Mouse (Mus musculus): Measurements from ENCODE around the gene Zfp386. TPM values are rescaled to one million over a fixed set of nuclear protein-coding genes. Genes with fewer than 3 reads are reported as not detected.

Gene Zfp386
- polyA plus RNA-seq, 1 experiment from 2014 or later, result 17.8 TPM

DNA sequence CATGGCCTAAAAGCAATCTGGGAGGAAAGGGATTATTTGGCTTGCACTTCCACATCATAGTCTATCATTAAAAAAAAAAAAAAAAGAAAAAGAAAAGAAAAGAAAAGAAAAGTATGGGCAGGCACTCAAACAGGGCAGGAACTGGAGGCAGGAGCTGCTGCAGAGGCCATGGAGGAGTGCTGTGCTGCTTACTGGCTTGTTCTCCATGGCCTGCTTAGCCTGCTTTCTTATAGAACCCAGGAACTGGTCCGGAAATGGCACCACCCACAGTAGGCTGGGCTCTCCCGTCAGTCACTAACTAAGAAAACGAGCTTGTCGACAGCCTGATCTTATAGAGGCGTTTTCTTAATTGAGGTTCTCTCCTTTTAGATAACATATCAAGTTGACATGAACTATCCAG is 2.7 kb upstream of the Zfp386 start:
- H3K4me3 ChIP-seq (ENCODE audit: low read depth, low read length), result no peak overlapping the region
- no peak overlapping the region for H3K4me2 ChIP-seq (replicated peaks; ENCODE audit: low read depth)
- no peak for TF ChIP-seq CTCF (IDR thresholded peaks at IDR 0.05; ENCODE audit: low read depth)
- no peak overlapping the region for H3K9ac ChIP-seq (ENCODE audit: low read depth, low read length)
- H3K4me1 ChIP-seq (replicated peaks; ENCODE audit: control insufficient read depth, insufficient read depth, low read length), result no peaks in the 10 kb centered on the region; the same call in 1 of the 2 replicates
- 0 out of 2 replicates have a peak, but pooled peaks cover under 1% of the 10 kb centered on the region for H3K36me3 ChIP-seq (ENCODE audit: control insufficient read depth, insufficient read depth)
- 79% methylated on average over 5 of the region's 5 CpGs for WGBS
- H3K27me3 ChIP-seq (replicated peaks; ENCODE audit: control insufficient read depth, insufficient read depth, low read length), result no peaks in the 10 kb centered on the region
- no peak overlapping the region for H3K27ac ChIP-seq (ENCODE audit: low read depth, low read length)
- H3K9me3 ChIP-seq (ENCODE audit: control insufficient read depth), result no peaks in the 10 kb centered on the region
- no peak for ATAC-seq

DNA sequence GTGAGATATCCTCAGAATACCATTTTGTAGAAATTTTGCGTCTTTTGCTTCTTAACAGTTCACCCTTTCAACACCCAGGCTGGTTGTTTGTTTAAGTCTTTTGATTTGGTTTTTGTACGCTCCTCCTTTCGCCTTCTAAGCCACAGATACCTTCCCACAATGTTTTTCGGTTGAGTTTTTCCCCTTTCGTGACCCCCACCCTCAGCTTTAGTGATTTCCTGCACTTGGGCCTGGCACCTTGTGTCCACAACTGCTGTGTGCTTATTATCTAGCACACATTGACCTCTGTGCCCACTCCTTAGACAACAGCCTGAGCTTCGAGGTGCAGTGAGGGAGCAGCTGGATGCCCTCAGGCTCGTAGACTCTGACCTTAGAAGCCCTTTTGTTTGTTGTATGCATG is 1.2 kb downstream of the Zfp386 start:
- H3K27me3 ChIP-seq (replicated peaks; ENCODE audit: control insufficient read depth, insufficient read depth, low read length), result no peaks in the 10 kb centered on the region
- H3K4me2 ChIP-seq (replicated peaks; ENCODE audit: low read depth), result peak overlapping the region; percentile 67
- no peaks in the 10 kb centered on the region for H3K9me3 ChIP-seq (ENCODE audit: control insufficient read depth)
- 54% methylated on average over 7 of the region's 7 CpGs for WGBS
- no peak overlapping the region for H3K27ac ChIP-seq (ENCODE audit: low read depth, low read length)
- peak overlapping the region; percentile 70 for H3K9ac ChIP-seq (ENCODE audit: low read depth, low read length)
- 0 out of 2 replicates have a peak, but pooled peaks cover 4% of the 10 kb centered on the region for H3K36me3 ChIP-seq (ENCODE audit: control insufficient read depth, insufficient read depth)
- peak overlapping the region; percentile 81 for H3K4me3 ChIP-seq (ENCODE audit: low read depth, low read length)
- TF ChIP-seq CTCF (IDR thresholded peaks at IDR 0.05; ENCODE audit: low read depth), result no peak
- no peaks in the 10 kb centered on the region; the same call in 1 of the 2 replicates for H3K4me1 ChIP-seq (replicated peaks; ENCODE audit: control insufficient read depth, insufficient read depth, low read length)
- no peak for ATAC-seq

DNA sequence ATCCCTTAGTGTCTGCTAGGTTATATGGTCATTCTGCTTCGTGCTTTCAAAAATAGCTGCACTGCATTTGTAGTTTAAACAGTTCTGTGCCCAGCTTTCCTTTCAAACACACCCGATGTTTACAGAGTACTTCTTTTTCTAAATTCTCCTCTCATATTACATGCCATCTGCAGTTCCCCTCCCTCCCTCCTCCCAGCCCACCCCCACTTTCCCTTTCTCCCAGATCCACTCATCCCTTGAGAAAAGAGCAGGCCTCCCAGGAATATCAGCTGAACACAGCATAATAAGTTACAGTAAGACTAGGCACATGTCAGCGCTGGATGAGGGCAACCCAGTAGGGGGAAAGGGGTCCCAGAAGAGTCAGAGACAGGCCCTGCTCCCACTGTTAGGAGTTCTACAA is 1.7 kb downstream of the Zfp386 start:
- Histone ChIP-seq H3K27ac (ENCODE audit: low read depth, low read length) (no peak overlapping the region), H3K9ac (ENCODE audit: low read depth, low read length) (no peak overlapping the region), H3K4me1 (replicated peaks; ENCODE audit: control insufficient read depth, insufficient read depth, low read length) (no peaks in the 10 kb centered on the region; the same call in 1 of the 2 replicates), H3K36me3 (ENCODE audit: control insufficient read depth, insufficient read depth) (0 out of 2 replicates have a peak, but pooled peaks cover 4% of the 10 kb centered on the region), H3K27me3 (replicated peaks; ENCODE audit: control insufficient read depth, insufficient read depth, low read length) (no peaks in the 10 kb centered on the region), H3K4me3 (ENCODE audit: low read depth, low read length) (no peak overlapping the region), H3K4me2 (replicated peaks; ENCODE audit: low read depth) (peak overlapping the region; percentile 67), H3K9me3 (ENCODE audit: control insufficient read depth) (no peaks in the 10 kb centered on the region)
- ATAC-seq, result no peak
- TF ChIP-seq CTCF (IDR thresholded peaks at IDR 0.05; ENCODE audit: low read depth), result no peak
- 50% methylated on average over 3 of the region's 3 CpGs for WGBS

DNA sequence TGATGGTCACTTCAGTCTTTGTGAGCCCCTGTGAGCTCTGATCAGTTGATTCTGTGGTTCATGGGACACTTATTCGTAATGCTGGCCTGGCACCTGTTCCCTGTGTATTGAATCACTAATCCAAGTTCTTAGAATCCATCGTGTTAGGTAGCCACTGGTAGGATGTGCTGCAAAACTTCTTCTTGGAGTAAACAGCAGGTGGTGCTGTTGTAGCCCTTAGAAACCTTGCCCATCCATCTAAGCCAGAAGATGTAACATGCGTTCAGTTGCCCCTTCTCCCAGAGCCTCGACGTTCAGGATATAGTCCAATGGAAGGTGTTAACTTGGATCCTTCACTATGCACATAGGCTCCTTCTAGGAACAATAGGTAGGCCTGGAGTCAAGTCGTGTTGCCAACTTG is 2.2 kb downstream of the Zfp386 start:
- Histone ChIP-seq H3K9me3 (ENCODE audit: control insufficient read depth) (no peaks in the 10 kb centered on the region), H3K27ac (ENCODE audit: low read depth, low read length) (no peak overlapping the region), H3K4me2 (replicated peaks; ENCODE audit: low read depth) (no peak overlapping the region), H3K27me3 (replicated peaks; ENCODE audit: control insufficient read depth, insufficient read depth, low read length) (no peaks in the 10 kb centered on the region), H3K4me3 (ENCODE audit: low read depth, low read length) (no peak overlapping the region), H3K9ac (ENCODE audit: low read depth, low read length) (no peak overlapping the region), H3K4me1 (replicated peaks; ENCODE audit: control insufficient read depth, insufficient read depth, low read length) (no peaks in the 10 kb centered on the region; the same call in 1 of the 2 replicates), H3K36me3 (ENCODE audit: control insufficient read depth, insufficient read depth) (peaks cover 7% of the 10 kb centered on the region; the same call in 1 of the 2 replicates)
- peak; percentile 80 for TF ChIP-seq CTCF (IDR thresholded peaks at IDR 0.05; ENCODE audit: low read depth)
- WGBS, result 77% methylated on average over 6 of the region's 6 CpGs
- no peak for ATAC-seq

DNA sequence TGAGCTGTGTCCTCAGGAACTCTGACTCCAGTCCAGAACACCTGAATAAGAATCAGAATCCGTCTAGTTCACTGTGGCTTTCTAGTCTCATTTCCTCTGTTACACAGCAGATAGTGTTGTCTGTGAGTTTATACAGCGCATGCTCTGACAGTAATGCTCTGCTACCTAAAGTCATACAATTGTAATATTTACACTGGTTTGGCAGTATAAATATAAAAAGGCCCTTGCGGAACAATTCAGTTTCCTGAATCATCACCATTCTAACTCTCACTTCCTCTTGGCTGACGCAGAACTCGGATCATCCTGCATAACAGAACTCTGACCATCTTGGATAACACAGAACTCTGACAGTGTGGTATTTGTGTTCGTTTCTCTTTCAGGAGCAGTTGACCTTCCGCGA is 6.8 kb downstream of the Zfp386 start:
- Histone ChIP-seq H3K4me1 (replicated peaks; ENCODE audit: control insufficient read depth, insufficient read depth, low read length) (no peaks in the 10 kb centered on the region), H3K27me3 (replicated peaks; ENCODE audit: control insufficient read depth, insufficient read depth, low read length) (no peaks in the 10 kb centered on the region), H3K9me3 (ENCODE audit: control insufficient read depth) (0 out of 2 replicates have a peak, but pooled peaks cover 6% of the 10 kb centered on the region), H3K36me3 (ENCODE audit: control insufficient read depth, insufficient read depth) (peaks cover 39% of the 10 kb centered on the region), H3K4me2 (replicated peaks; ENCODE audit: low read depth) (no peak overlapping the region), H3K27ac (ENCODE audit: low read depth, low read length) (peak overlapping the region; percentile 21), H3K9ac (ENCODE audit: low read depth, low read length) (no peak overlapping the region), H3K4me3 (ENCODE audit: low read depth, low read length) (no peak overlapping the region)
- ATAC-seq, result no peak
- no peak for TF ChIP-seq CTCF (IDR thresholded peaks at IDR 0.05; ENCODE audit: low read depth)
- WGBS, result 91% methylated on average over 8 of the region's 8 CpGs

DNA sequence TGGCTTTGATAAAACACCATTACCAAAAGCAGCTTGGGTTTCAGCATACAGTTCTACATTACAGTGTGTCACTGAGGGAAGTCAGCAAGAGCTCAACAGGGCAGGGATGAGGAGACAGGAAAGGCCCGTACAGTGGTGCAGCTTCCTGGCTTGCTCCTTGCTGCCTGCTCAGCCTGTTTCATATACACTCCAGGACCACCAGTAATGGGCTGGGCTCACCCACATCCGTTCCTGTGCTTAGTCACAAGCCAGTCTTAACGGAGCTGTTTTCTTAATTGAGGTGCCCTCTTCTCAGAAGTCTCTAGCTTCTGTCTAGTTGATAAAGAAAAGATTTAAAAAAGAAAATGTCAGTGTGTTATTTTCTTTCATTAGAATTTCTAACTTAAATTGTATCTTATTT is 8.6 kb downstream of the Zfp386 start:
- 97% methylated on average over 3 of the region's 3 CpGs for WGBS
- H3K36me3 ChIP-seq (ENCODE audit: control insufficient read depth, insufficient read depth), result peaks cover 47% of the 10 kb centered on the region
- no peak for ATAC-seq
- TF ChIP-seq CTCF (IDR thresholded peaks at IDR 0.05; ENCODE audit: low read depth), result no peak
- H3K4me1 ChIP-seq (replicated peaks; ENCODE audit: control insufficient read depth, insufficient read depth, low read length), result no peaks in the 10 kb centered on the region
- no peaks in the 10 kb centered on the region for H3K27me3 ChIP-seq (replicated peaks; ENCODE audit: control insufficient read depth, insufficient read depth, low read length)
- H3K9ac ChIP-seq (ENCODE audit: low read depth, low read length), result no peak overlapping the region
- peaks cover 20% of the 10 kb centered on the region for H3K9me3 ChIP-seq (ENCODE audit: control insufficient read depth)
- H3K4me2 ChIP-seq (replicated peaks; ENCODE audit: low read depth), result no peak overlapping the region
- no peak overlapping the region for H3K27ac ChIP-seq (ENCODE audit: low read depth, low read length)
- no peak overlapping the region for H3K4me3 ChIP-seq (ENCODE audit: low read depth, low read length)
